Mouse (Mus musculus) Patski (cell line): ENCODE measurements around the gene 2210016F16Rik. TPM values are rescaled to one million over a fixed set of nuclear protein-coding genes. Genes with fewer than 3 reads are reported as not detected.
A peak's percentile ranks its signal among the peaks of the same experiment; 100 is the strongest.

Experiments
- ATAC-seq: fragments of 100-300 bp; one replicate; pipeline ENCODE4 v1.8.0; 2021
- CTCF ChIA-PET: fragments of 350-600 bp; sonication (Branson Sonifier 250); formaldehyde crosslinking; loops from one replicate; lab custom pipeline; 2022; ENCODE audit warnings: inconsistent platforms; lab: Charles Lee
- POLR2A ChIA-PET: fragments of 350-600 bp; sonication (Branson Sonifier 250); formaldehyde crosslinking; loops from one replicate; lab custom pipeline; 2022; ENCODE audit warnings: antibody characterized with exemption, inconsistent platforms; lab: Charles Lee
- DNase-seq: peaks from one replicate; pipeline ENCODE4 v3.0.0-alpha.2; 2011; ENCODE audit warnings: low read depth, low spot score
- H3K27me3 ChIP-seq: fragments of 371-371 bp; one replicate; pipeline ENCODE4 v1.5.1; 2021
- CTCF ChIP-seq: fragments of 100-300 bp; IDR thresholded peaks from one replicate; pipeline ENCODE4 v1.5.1; 2021
- in situ Hi-C: fragments of 300-500 bp; cut with MboI; formaldehyde crosslinking; loops from 3 replicates; pipeline ENCODE4 v1.11.1; 2018; ENCODE audit warnings: low pct_unique_long_range_greater_than_20kb, mixed read lengths
- polyA plus RNA-seq: library from polyadenylated mRNA; unstranded; gene quantifications from one replicate; pipeline ENCODE4 v1.2.3, GENCODE M21; 2021

The 2210016F16Rik gene
- polyA plus RNA-seq, 1 experiment from 2014 or later, result 5.9 TPM

DNA sequence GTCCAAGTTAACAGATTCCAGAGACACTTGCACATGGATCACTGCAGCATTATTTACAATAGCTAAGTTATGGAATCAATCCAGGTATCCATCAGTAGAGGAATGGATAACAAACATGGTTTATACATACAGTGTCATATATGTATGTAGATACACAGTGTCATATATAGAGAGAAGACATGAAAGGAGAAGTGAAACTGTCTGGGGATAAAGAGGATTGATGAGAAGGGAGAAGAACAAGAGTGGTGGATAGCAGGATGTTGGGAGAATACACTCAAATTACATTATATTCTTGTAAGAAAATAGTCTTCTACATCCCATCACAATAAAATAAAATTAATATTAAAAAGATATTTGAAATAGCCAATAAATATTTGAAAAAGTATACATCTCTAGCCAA, 32.0 kb downstream of the 2210016F16Rik start:
- ChIA-PET CTCF (no interaction called here), POLR2A (no interaction called here)
- no peak for ATAC-seq
- TF ChIP-seq CTCF, result no peak
- no peak for DNase-seq
- in situ Hi-C loops, result no loop called here
- no peaks in the 10 kb centered on the region for H3K27me3 ChIP-seq

GRCm38 (mm10) chr13:58350606-58351005, 34.4 kb downstream of the 2210016F16Rik start:
- ChIA-PET CTCF (no interaction called here), POLR2A (no interaction called here)
- DNase-seq (no peak), ATAC-seq (no peak)
- in situ Hi-C loops, result no loop called here
- no peaks in the 10 kb centered on the region for H3K27me3 ChIP-seq
- no peak for TF ChIP-seq CTCF

DNA sequence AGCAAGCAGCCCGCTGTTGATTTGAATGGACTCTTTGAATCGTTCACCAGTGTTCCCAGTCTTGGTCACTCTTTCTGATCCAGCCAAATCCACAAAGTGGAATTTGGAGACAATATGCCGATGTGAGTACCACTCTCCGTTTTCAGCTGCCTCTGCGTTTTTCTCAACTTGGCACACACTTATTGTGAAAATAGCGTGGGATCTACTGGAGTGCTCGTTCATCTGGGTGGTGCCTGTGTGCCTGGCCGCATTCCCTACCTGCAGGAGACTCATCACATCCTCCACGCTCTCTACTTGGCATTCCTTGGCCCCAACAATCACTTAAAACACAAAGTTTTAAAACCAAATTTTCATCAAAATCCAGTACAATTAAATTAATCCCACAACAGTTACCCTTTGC, 40.5 kb downstream of the 2210016F16Rik start:
- in situ Hi-C loops, result no loop called here
- ChIA-PET POLR2A (no interaction called here), CTCF (no interaction called here)
- H3K27me3 ChIP-seq, result no peaks in the 10 kb centered on the region
- DNase-seq, result no peak
- TF ChIP-seq CTCF, result no peak
- ATAC-seq, result no peak

DNA sequence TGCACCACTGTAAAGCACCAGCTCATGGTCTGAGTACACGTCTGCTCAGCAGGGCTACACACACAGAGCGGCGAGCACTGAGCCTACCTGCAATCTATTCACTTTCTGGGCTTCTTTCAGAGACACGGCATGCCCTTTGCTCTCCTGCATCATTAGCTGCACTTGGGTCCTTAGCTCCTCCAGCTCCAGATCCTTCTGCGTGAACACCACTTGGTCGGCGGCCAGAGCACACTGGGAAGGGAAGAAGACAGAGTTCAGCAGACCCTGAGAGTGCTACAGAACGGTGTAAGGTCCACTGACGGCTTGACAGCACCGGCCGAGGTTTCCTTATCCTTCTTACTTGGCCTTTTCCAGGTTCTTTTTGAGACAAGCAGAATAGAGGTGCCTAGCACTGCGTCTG, 47.6 kb downstream of the 2210016F16Rik start:
- no peak for DNase-seq
- ATAC-seq, result no peak
- no peaks in the 10 kb centered on the region for H3K27me3 ChIP-seq
- ChIA-PET POLR2A (no interaction called here), CTCF (no interaction called here)
- in situ Hi-C loops, result no loop called here
- TF ChIP-seq CTCF, result no peak

DNA sequence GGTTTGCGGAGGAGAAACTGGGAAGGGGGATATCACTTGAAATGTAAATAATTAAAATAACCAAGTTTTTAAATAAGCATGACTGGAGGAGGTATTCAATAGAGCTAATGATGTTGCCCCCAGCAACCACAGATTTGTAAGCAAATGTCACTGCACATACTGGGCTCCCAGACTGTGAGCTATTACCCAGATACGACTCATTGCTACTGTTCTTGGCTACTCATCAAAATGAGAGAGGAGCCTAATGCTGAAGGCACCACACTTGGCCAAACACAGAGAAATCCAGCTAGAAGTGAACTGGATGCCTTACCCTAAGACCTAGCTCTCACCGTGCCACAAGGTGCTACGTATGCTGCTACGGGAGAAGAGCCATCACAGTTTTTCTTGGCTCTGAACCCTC, 50.9 kb downstream of the 2210016F16Rik start:
- ChIA-PET POLR2A (no interaction called here), CTCF (interaction anchor here (0.9 kb wide), 1 partner anchor 12 kb away, joined by 3 read pairs; no protein-coding TSS in a partner anchor)
- DNase-seq (peak; percentile 6), ATAC-seq (peak; percentile 87)
- no peaks in the 10 kb centered on the region for H3K27me3 ChIP-seq
- in situ Hi-C loops, result no loop called here
- no peak for TF ChIP-seq CTCF

Other genes with a start within 250 kb of the 2210016F16Rik start
- gene Idnk, start 227.6 kb downstream of the 2210016F16Rik start, polyA plus RNA-seq, result 29.4 TPM
- gene Ubqln1, start 169.6 kb downstream of the 2210016F16Rik start, polyA plus RNA-seq, result 132 TPM
- gene Gkap1, start 109.5 kb downstream of the 2210016F16Rik start, polyA plus RNA-seq, result 70.2 TPM
- gene Kif27, start 26.1 kb downstream of the 2210016F16Rik start, polyA plus RNA-seq, result 1.3 TPM
- gene Rmi1, start 17.0 kb upstream of the 2210016F16Rik start, polyA plus RNA-seq, result 19.1 TPM
- gene Hnrnpk, start 18.1 kb upstream of the 2210016F16Rik start, polyA plus RNA-seq, result 797 TPM
- gene Slc28a3, start 225.7 kb upstream of the 2210016F16Rik start, polyA plus RNA-seq, result 0.01 TPM